Mouse (Mus musculus) small intestine, adult 2 months (tissue): ENCODE results near the gene Snx29.
A peak's percentile ranks its signal among the peaks of the same experiment; 100 is the strongest.

Experiments
- CTCF ChIP-seq: fragments of 200-500 bp; IDR thresholded peaks from 2 replicates; pipeline ENCODE4 v1.5.1; 2012; ENCODE audit warnings: low read depth, mild to moderate bottlenecking, control low read depth, inconsistent platforms, low read length, moderate library complexity, mixed read lengths; ENCODE audit not compliant: insufficient replicate concordance, insufficient read length; ENCODE audit errors: extremely low read depth
- POLR2A ChIP-seq: fragments of 200-500 bp; IDR thresholded peaks from 2 replicates; pipeline ENCODE4 v1.6.1; 2012; ENCODE audit warnings: low read depth, mild to moderate bottlenecking, control low read depth, inconsistent platforms, low read length, moderate library complexity

DNA sequence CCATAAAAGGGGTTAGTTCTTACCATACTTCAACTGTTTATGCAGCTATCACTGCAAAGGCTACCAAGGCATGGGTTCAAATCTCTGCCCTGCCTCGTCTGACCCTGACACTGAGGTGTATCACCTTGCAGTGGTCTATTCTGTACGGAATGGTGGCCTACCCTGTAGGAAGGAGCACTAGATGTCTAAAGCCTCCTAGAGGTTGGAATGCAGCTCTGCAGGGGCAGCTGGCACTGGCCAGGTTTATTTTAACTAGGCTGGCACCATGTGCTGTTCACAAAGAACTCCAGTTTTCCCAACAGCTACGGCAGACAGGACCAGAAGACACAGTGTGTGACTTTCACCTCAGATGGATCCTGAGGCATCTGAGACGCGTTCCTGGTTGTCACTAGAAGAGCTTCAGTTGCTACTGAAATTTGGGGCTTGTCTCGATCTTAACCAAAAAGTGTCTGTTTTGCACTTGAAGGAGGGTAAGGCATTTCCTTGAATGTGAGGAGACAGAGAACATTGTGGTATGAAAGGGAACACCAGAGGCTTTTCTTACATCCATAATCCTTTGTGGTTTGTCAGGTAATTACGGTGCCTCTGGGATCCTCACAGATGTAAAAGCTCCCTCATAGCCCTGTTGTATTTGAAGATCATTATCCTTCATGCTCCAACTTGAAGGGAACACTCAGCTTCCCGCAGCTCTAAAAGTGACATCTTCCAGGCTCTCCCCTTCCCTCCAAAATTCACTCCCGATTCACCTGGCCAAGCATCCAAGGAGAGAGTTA, 305.3 kb downstream of the Snx29 start:
- TF ChIP-seq CTCF (peak; percentile 29; the same call in 1 of the 2 replicates), POLR2A (no peak)
